9 mouse cellular contexts compared by ENCODE assay signal in genomic region chr14:118236886-118237289, GRCm38 (mm10). TPM values are rescaled to one million over a fixed set of nuclear protein-coding genes. Genes with fewer than 3 reads are reported as not detected.
DNase-seq lines count a peak whose midpoint lies in the region; ATAC-seq and TF ChIP-seq lines count a peak whose summit lies in the region.
"Had no signal": no experiment of that assay in that cellular context is flagged by ENCODE, and none has a peak within 500 bp of the region (broad histone marks: within the 10 kb centered on the region; RNA-seq: fewer than 3 reads in every experiment).

TSS of gene Sox21 (minus strand) at chr14:118237030.

- H3K4me3 ChIP-seq in heart, adult 2 months: peak within 1 kb of the TSS; percentile 52
- peak within 1 kb of the TSS; percentile 48 for H3K4me3 ChIP-seq in forebrain, postnatal 0 days (ENCODE audit: low read depth, low read length)
- H3K4me3 ChIP-seq in intestine, embryonic 16.5 days (ENCODE audit: low read length): peak within 1 kb of the TSS; percentile 57
- peak within 1 kb of the TSS; percentile 57 for H3K4me3 ChIP-seq in midbrain, postnatal 0 days (ENCODE audit: low read depth, low read length)

- no peak within 1 kb of the TSS for H3K27ac ChIP-seq in heart, adult 2 months
- H3K27ac ChIP-seq in forebrain, postnatal 0 days (ENCODE audit: low read depth, low read length): peak within 1 kb of the TSS; percentile 62
- no peak within 1 kb of the TSS for H3K27ac ChIP-seq in intestine, embryonic 16.5 days (ENCODE audit: low read length)
- H3K27ac ChIP-seq in midbrain, postnatal 0 days (ENCODE audit: low read depth, low read length): peak within 1 kb of the TSS; percentile 77
- H3K27ac ChIP-seq: macrophage had no signal

- no peak for TF ChIP-seq EP300 in heart, adult 2 months (IDR thresholded peaks at IDR 0.05; ENCODE audit: insufficient read depth, low read depth, low read length)

- no peaks in the 10 kb centered on the region for H3K9me3 ChIP-seq in forebrain, postnatal 0 days (ENCODE audit: low read length)
- H3K9me3 ChIP-seq in intestine, embryonic 16.5 days (ENCODE audit: control insufficient read depth, low read length): no peaks in the 10 kb centered on the region
- no peaks in the 10 kb centered on the region for H3K9me3 ChIP-seq in midbrain, postnatal 0 days (ENCODE audit: low read length)

- H3K9ac ChIP-seq in heart, adult 2 months (ENCODE audit: low read depth, low read length): 0 out of 2 replicates have a peak within 1 kb of the TSS, but pooled peaks have one; percentile 1
- peak within 1 kb of the TSS; percentile 48 for H3K9ac ChIP-seq in forebrain, postnatal 0 days
- peak within 1 kb of the TSS; percentile 56 for H3K9ac ChIP-seq in intestine, embryonic 16.5 days (ENCODE audit: low read depth, low read length)
- H3K9ac ChIP-seq in midbrain, postnatal 0 days (replicated peaks; ENCODE audit: low read length, poor library complexity, severe bottlenecking): peak within 1 kb of the TSS; percentile 57

- no peaks in the 10 kb centered on the region for H3K36me3 ChIP-seq in heart, adult 2 months (ENCODE audit: control insufficient read depth, insufficient read depth, low read length)
- no peaks in the 10 kb centered on the region for H3K36me3 ChIP-seq in forebrain, postnatal 0 days (ENCODE audit: insufficient read depth)
- no peaks in the 10 kb centered on the region for H3K36me3 ChIP-seq in intestine, embryonic 16.5 days (ENCODE audit: control insufficient read depth, insufficient read depth, low read length)
- H3K36me3 ChIP-seq in midbrain, postnatal 0 days (ENCODE audit: insufficient read depth, low read length): no peaks in the 10 kb centered on the region

- TF ChIP-seq POLR2A in heart, adult 2 months (IDR thresholded peaks at IDR 0.05; ENCODE audit: insufficient read depth, low read depth, low read length): no peak

- peak within 1 kb of the TSS; percentile 89 for H3K4me2 ChIP-seq in forebrain, postnatal 0 days (ENCODE audit: low read depth)
- peak within 1 kb of the TSS; percentile 88 for H3K4me2 ChIP-seq in intestine, embryonic 16.5 days (ENCODE audit: low read depth, low read length)
- H3K4me2 ChIP-seq in midbrain, postnatal 0 days (ENCODE audit: low read depth, low read length, poor library complexity, severe bottlenecking): peak within 1 kb of the TSS; percentile 79

- no peak for TF ChIP-seq CTCF in heart, adult 2 months (IDR thresholded peaks at IDR 0.05)
- TF ChIP-seq CTCF in forebrain, postnatal 0 days (IDR thresholded peaks at IDR 0.05; ENCODE audit: low read depth): no peak
- TF ChIP-seq CTCF in midbrain, postnatal 0 days (IDR thresholded peaks at IDR 0.05): no peak

- no peaks in the 10 kb centered on the region for H3K4me1 ChIP-seq in heart, adult 2 months (ENCODE audit: control insufficient read depth, insufficient read depth, low read length)
- H3K4me1 ChIP-seq in forebrain, postnatal 0 days (ENCODE audit: insufficient read depth): peaks cover 9% of the 10 kb centered on the region; the same call in 1 of the 2 replicates
- peaks cover 28% of the 10 kb centered on the region for H3K4me1 ChIP-seq in intestine, embryonic 16.5 days (ENCODE audit: control insufficient read depth, insufficient read depth, low read length)
- H3K4me1 ChIP-seq in midbrain, postnatal 0 days (ENCODE audit: insufficient read depth, low read length): peaks cover 4% of the 10 kb centered on the region; the same call in 1 of the 2 replicates

- 1% methylated on average over 34 of the region's 34 CpGs for WGBS in heart, adult 2 months
- WGBS in forebrain, postnatal 0 days: under 1% methylated on average over 34 of the region's 34 CpGs
- WGBS in intestine, embryonic 16.5 days: under 1% methylated on average over 34 of the region's 34 CpGs
- WGBS in midbrain, postnatal 0 days: under 1% methylated on average over 34 of the region's 34 CpGs

- intact Hi-C loops in heart, adult 2 months (cut with DNase I): loop anchor here (5.0 kb wide), 1 partner anchor 60 kb away; no protein-coding TSS in a partner anchor
- intact Hi-C loops in heart, postnatal 25 days (cut with DNase I): no loop called here

- ATAC-seq in forebrain, postnatal 0 days: peak; percentile 71
- peak; percentile 95 for ATAC-seq in intestine, embryonic 16.5 days
- peak; percentile 80 for ATAC-seq in midbrain, postnatal 0 days (ENCODE audit: low FRiP score)
- no peak for ATAC-seq in monocyte, adult 5-6 weeks (replicated peaks; ENCODE audit: insufficient number of reproducible peaks, low FRiP score, low TSS enrichment, poor library complexity, severe bottlenecking)

- H3K79me2 ChIP-seq in heart, adult 2 months (replicated peaks; ENCODE audit: control insufficient read depth, insufficient read depth, low read length): no peaks in the 10 kb centered on the region

- peaks cover 42% of the 10 kb centered on the region for H3K27me3 ChIP-seq in heart, adult 2 months (ENCODE audit: control insufficient read depth, insufficient read depth, low read length)
- peaks cover 6% of the 10 kb centered on the region; the same call in 1 of the 2 replicates for H3K27me3 ChIP-seq in forebrain, postnatal 0 days (ENCODE audit: insufficient read depth, low read length)
- H3K27me3 ChIP-seq in intestine, embryonic 16.5 days (replicated peaks; ENCODE audit: control insufficient read depth, insufficient read depth, low read length): peaks cover 73% of the 10 kb centered on the region
- H3K27me3 ChIP-seq in midbrain, postnatal 0 days (ENCODE audit: insufficient read depth, low read length): peaks cover 38% of the 10 kb centered on the region

- peak; percentile 18 to 46 for DNase-seq in heart, adult 2 months
- no peak for DNase-seq in heart, postnatal 25 days (ENCODE audit: low spot score)
- peak; percentile 25 for DNase-seq in adrenal gland, postnatal 10 days
- DNase-seq in forebrain, postnatal 0 days: peak; percentile 65
- DNase-seq in liver: peak; percentile 33
- peak; percentile 75 for DNase-seq in midbrain, postnatal 0 days (ENCODE audit: low spot score)

RNA-seq across cellular contexts. Expression of gene Sox21, which starts in this region (rescaled TPM):
- total RNA-seq in heart, adult 2 months (2021): not detected
- 0.21 TPM in 1 of 2 replicates, not detected in the other for polyA plus RNA-seq in heart, adult 2 months (2012; rRNA removed)
- total RNA-seq in heart, postnatal 25 days (2021): not detected
- total RNA-seq in adrenal gland, postnatal 10 days (2021): not detected
- total RNA-seq in forebrain, postnatal 0 days (2014; rRNA removed): 9.3 and 14.2 TPM in 2 replicates
- 3.3 and 4.3 TPM in 2 replicates for polyA plus RNA-seq in forebrain, postnatal 0 days (2015; fragmentation: Nextera tagmentation; extraction: Ambion mirVana)
- polyA plus RNA-seq in intestine, embryonic 16.5 days (2015; fragmentation: Nextera tagmentation; extraction: Ambion mirVana): not detected in 2 replicates
- total RNA-seq in midbrain, postnatal 0 days (2014; rRNA removed): 27.8 and 37.9 TPM in 2 replicates
- polyA plus RNA-seq in midbrain, postnatal 0 days (2015; fragmentation: Nextera tagmentation; extraction: Ambion mirVana): 6.4 and 7.4 TPM in 2 replicates
- total RNA-seq in monocyte, adult 5-6 weeks (2017): not detected in 3 replicates
- polyA plus RNA-seq: macrophage had no signal

Comparison
In these comparisons a context has a peak if more than half of its experiments do, and no peak if none do; other contexts are left out.
1. Peak in DNase-seq, H3K4me3 ChIP-seq and H3K9ac ChIP-seq in heart, adult 2 months; RNA of the gene not detected or under 1 TPM.
2. Peak in DNase-seq in adrenal gland, postnatal 10 days; RNA of the gene not detected or under 1 TPM.
3. Peak in ATAC-seq, H3K4me3 ChIP-seq, H3K9ac ChIP-seq and H3K4me2 ChIP-seq in intestine, embryonic 16.5 days; RNA of the gene not detected or under 1 TPM.
4. H3K27ac ChIP-seq: peak in forebrain, postnatal 0 days (single experiment) and midbrain, postnatal 0 days (single experiment); none in heart, adult 2 months (single experiment) and intestine, embryonic 16.5 days (single experiment).
5. H3K9ac ChIP-seq: peak in every context shown above with its lines; median percentile 57 in midbrain, postnatal 0 days; 56 in intestine, embryonic 16.5 days; 48 in forebrain, postnatal 0 days; 1 in heart, adult 2 months.
6. Peak in every context shown above with its lines, with median percentiles within 50 percentile points of each other: H3K4me3 ChIP-seq and H3K4me2 ChIP-seq.